ENCODE assay signal across 32 mouse cellular contexts in the genomic region with DNA sequence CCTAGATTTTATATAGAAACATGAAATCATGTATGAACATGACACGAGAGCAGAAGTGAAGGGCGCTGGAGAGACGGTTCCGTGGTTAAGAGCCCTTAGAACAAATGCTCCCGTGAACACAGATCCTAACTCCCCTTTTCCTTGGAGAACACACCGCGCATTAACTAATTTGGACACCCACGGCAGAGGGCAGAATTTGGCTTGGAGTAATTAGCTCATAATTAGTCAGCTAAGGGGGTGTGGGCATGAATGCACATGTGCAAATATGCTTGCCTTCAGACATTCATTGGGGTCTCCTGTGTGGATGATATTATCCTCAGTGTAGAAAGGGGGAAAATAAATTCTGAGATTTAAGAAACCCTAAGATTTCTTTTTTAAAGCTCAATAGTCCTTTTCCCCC. TPM values are rescaled to one million over a fixed set of nuclear protein-coding genes. Genes with fewer than 3 reads are reported as not detected.
DNase-seq lines count a peak whose midpoint lies in the region; ATAC-seq and TF ChIP-seq lines count a peak whose summit lies in the region.
"Had no signal": no experiment of that assay in that cellular context is flagged by ENCODE, and none has a peak within 500 bp of the region (broad histone marks: within the 10 kb centered on the region; RNA-seq: fewer than 3 reads in every experiment).

No protein-coding gene starts in this region.

- TF ChIP-seq POLR2A in brain, embryonic 14.5 days (IDR thresholded peaks at IDR 0.05; ENCODE audit: borderline replicate concordance, extremely low read depth, insufficient read depth, insufficient read length, poor library complexity, severe bottlenecking): no peak

- no peaks in the 10 kb centered on the region for H3K27me3 ChIP-seq in forebrain, embryonic 11.5 days (ENCODE audit: control insufficient read depth, insufficient read depth, low read length)
- no peaks in the 10 kb centered on the region for H3K27me3 ChIP-seq in forebrain, postnatal 0 days (ENCODE audit: insufficient read depth, low read length)
- no peaks in the 10 kb centered on the region for H3K27me3 ChIP-seq in midbrain, embryonic 12.5 days
- H3K27me3 ChIP-seq in midbrain, postnatal 0 days (ENCODE audit: insufficient read depth, low read length): no peaks in the 10 kb centered on the region
- H3K27me3 ChIP-seq: embryonic facial prominence, embryonic 13.5 days; heart, embryonic 12.5 days; heart, embryonic 15.5 days; hindbrain, embryonic 13.5 days; intestine, embryonic 15.5 days had no signal

- WGBS in forebrain, embryonic 11.5 days: 48% methylated on average over 8 of the region's 8 CpGs
- WGBS in forebrain, postnatal 0 days: 27% methylated on average over 8 of the region's 8 CpGs
- 67% methylated on average over 8 of the region's 8 CpGs for WGBS in midbrain, embryonic 12.5 days
- WGBS in midbrain, postnatal 0 days: 66% methylated on average over 8 of the region's 8 CpGs

- no peaks in the 10 kb centered on the region for H3K36me3 ChIP-seq in forebrain, embryonic 11.5 days (ENCODE audit: control insufficient read depth, insufficient read depth, low read length)
- H3K36me3 ChIP-seq in forebrain, postnatal 0 days (ENCODE audit: insufficient read depth): no peaks in the 10 kb centered on the region
- H3K36me3 ChIP-seq in midbrain, embryonic 12.5 days: no peaks in the 10 kb centered on the region
- no peaks in the 10 kb centered on the region for H3K36me3 ChIP-seq in midbrain, postnatal 0 days (ENCODE audit: insufficient read depth, low read length)
- H3K36me3 ChIP-seq: embryonic facial prominence, embryonic 10.5 days; embryonic facial prominence, embryonic 13.5 days; heart, embryonic 12.5 days; heart, embryonic 15.5 days; hindbrain, embryonic 10.5 days; hindbrain, embryonic 13.5 days; intestine, embryonic 15.5 days had no signal

- no peak overlapping the region for H3K4me3 ChIP-seq in forebrain, embryonic 11.5 days (ENCODE audit: low read depth, low read length)
- no peak overlapping the region for H3K4me3 ChIP-seq in forebrain, postnatal 0 days (ENCODE audit: low read depth, low read length)
- no peak overlapping the region for H3K4me3 ChIP-seq in midbrain, embryonic 12.5 days
- H3K4me3 ChIP-seq in midbrain, postnatal 0 days (ENCODE audit: low read depth, low read length): no peak overlapping the region
- H3K4me3 ChIP-seq: embryonic facial prominence, embryonic 10.5 days; embryonic facial prominence, embryonic 13.5 days; erythroblast, embryonic 14.5 days; heart, embryonic 12.5 days; heart, embryonic 15.5 days; hindbrain, embryonic 10.5 days; hindbrain, embryonic 13.5 days; intestine, embryonic 15.5 days had no signal

- no peaks in the 10 kb centered on the region for H3K9me3 ChIP-seq in forebrain, embryonic 11.5 days (ENCODE audit: control insufficient read depth, low read length)
- H3K9me3 ChIP-seq in forebrain, postnatal 0 days (ENCODE audit: low read length): no peaks in the 10 kb centered on the region
- 0 out of 2 replicates have a peak, but pooled peaks cover 3% of the 10 kb centered on the region for H3K9me3 ChIP-seq in midbrain, embryonic 12.5 days
- no peaks in the 10 kb centered on the region for H3K9me3 ChIP-seq in midbrain, postnatal 0 days (ENCODE audit: low read length)
- H3K9me3 ChIP-seq: embryonic facial prominence, embryonic 10.5 days; embryonic facial prominence, embryonic 13.5 days; heart, embryonic 12.5 days; heart, embryonic 15.5 days; hindbrain, embryonic 10.5 days; hindbrain, embryonic 13.5 days; intestine, embryonic 15.5 days had no signal

- peak; percentile 79 for ATAC-seq in forebrain, embryonic 11.5 days (replicated peaks; ENCODE audit: low FRiP score)
- ATAC-seq in forebrain, postnatal 0 days: no peak
- 0 out of 2 replicates have a peak, but pooled peaks have one; percentile 44 for ATAC-seq in midbrain, embryonic 12.5 days (ENCODE audit: low FRiP score, low read depth)
- no peak for ATAC-seq in midbrain, postnatal 0 days (ENCODE audit: low FRiP score)
- ATAC-seq: activated CD4-positive, CD25-positive, alpha-beta regulatory T cell, adult 4 months; hindbrain, embryonic 16.5 days; intestine, embryonic 15.5 days had no signal

- H3K4me1 ChIP-seq in forebrain, embryonic 11.5 days (replicated peaks; ENCODE audit: control insufficient read depth, insufficient read depth, low read length): peaks cover 2% of the 10 kb centered on the region; the same call in 1 of the 2 replicates
- H3K4me1 ChIP-seq in forebrain, postnatal 0 days (ENCODE audit: insufficient read depth): no peaks in the 10 kb centered on the region
- H3K4me1 ChIP-seq in midbrain, embryonic 12.5 days: peaks cover 14% of the 10 kb centered on the region
- H3K4me1 ChIP-seq in midbrain, postnatal 0 days (ENCODE audit: insufficient read depth, low read length): no peaks in the 10 kb centered on the region
- H3K4me1 ChIP-seq: embryonic facial prominence, embryonic 13.5 days; heart, embryonic 12.5 days; heart, embryonic 15.5 days; intestine, embryonic 15.5 days had no signal

- 0 out of 2 replicates have a peak overlapping the region, but pooled peaks have one; percentile 11 for H3K4me2 ChIP-seq in forebrain, embryonic 11.5 days (ENCODE audit: low read depth, low read length, severe bottlenecking)
- no peak overlapping the region for H3K4me2 ChIP-seq in forebrain, postnatal 0 days (ENCODE audit: low read depth)
- 0 out of 2 replicates have a peak overlapping the region, but pooled peaks have one; percentile 25 for H3K4me2 ChIP-seq in midbrain, embryonic 12.5 days (replicated peaks)
- no peak overlapping the region for H3K4me2 ChIP-seq in midbrain, postnatal 0 days (ENCODE audit: low read depth, low read length, poor library complexity, severe bottlenecking)
- H3K4me2 ChIP-seq: embryonic facial prominence, embryonic 13.5 days; heart, embryonic 12.5 days; heart, embryonic 15.5 days; hindbrain, embryonic 13.5 days; intestine, embryonic 15.5 days had no signal

- H3K27ac ChIP-seq in forebrain, embryonic 11.5 days (ENCODE audit: low read depth, low read length): 0 out of 2 replicates have a peak overlapping the region, but pooled peaks have one; percentile 25
- no peak overlapping the region for H3K27ac ChIP-seq in forebrain, postnatal 0 days (ENCODE audit: low read depth, low read length)
- H3K27ac ChIP-seq in midbrain, embryonic 12.5 days (replicated peaks): no peak overlapping the region
- H3K27ac ChIP-seq in midbrain, postnatal 0 days (ENCODE audit: low read depth, low read length): no peak overlapping the region
- H3K27ac ChIP-seq: embryonic facial prominence, embryonic 10.5 days; embryonic facial prominence, embryonic 13.5 days; heart, embryonic 15.5 days; hindbrain, embryonic 10.5 days; hindbrain, embryonic 13.5 days; intestine, embryonic 15.5 days had no signal

- peak; percentile 56 for DNase-seq in forebrain, embryonic 11.5 days (ENCODE audit: low spot score)
- no peak for DNase-seq in forebrain, postnatal 0 days
- DNase-seq in midbrain, postnatal 0 days (ENCODE audit: low spot score): no peak
- DNase-seq in brain, embryonic 14.5 days (ENCODE audit: low read depth): peak; percentile 59
- no peak for DNase-seq in adrenal gland, postnatal 14 days
- DNase-seq: adrenal gland, postnatal 10 days; cerebellum, adult 11-12 months; cerebellum, adult 8-10 months; cerebellum, postnatal 10 days; cerebellum, postnatal 36 days; gastrocnemius, postnatal 25 days; heart, adult 18-20 months; heart, postnatal 10 days; heart, postnatal 36 days; kidney, adult 11 months had no signal

- no peak overlapping the region for H3K9ac ChIP-seq in forebrain, embryonic 11.5 days (ENCODE audit: low read length)
- H3K9ac ChIP-seq in forebrain, postnatal 0 days: no peak overlapping the region
- H3K9ac ChIP-seq in midbrain, embryonic 12.5 days (replicated peaks): no peak overlapping the region
- no peak overlapping the region for H3K9ac ChIP-seq in midbrain, postnatal 0 days (replicated peaks; ENCODE audit: low read length, poor library complexity, severe bottlenecking)
- H3K9ac ChIP-seq: embryonic facial prominence, embryonic 13.5 days; heart, embryonic 12.5 days; heart, embryonic 15.5 days; hindbrain, embryonic 13.5 days; intestine, embryonic 15.5 days had no signal

- no peak for TF ChIP-seq CTCF in forebrain, postnatal 0 days (IDR thresholded peaks at IDR 0.05; ENCODE audit: low read depth)
- TF ChIP-seq CTCF in midbrain, postnatal 0 days (IDR thresholded peaks at IDR 0.05): no peak
- TF ChIP-seq CTCF in brain, embryonic 14.5 days (IDR thresholded peaks at IDR 0.05; ENCODE audit: borderline replicate concordance, extremely low read depth, insufficient read depth, insufficient read length): no peak

RNA-seq across cellular contexts. Expression of gene Foxb2, which starts 32.6 kb away (rescaled TPM):
- 0.84 and 0.95 TPM in 2 replicates for polyA plus RNA-seq in forebrain, embryonic 11.5 days (2014; fragmentation: Nextera tagmentation; extraction: Ambion mirVana)
- 0.62 and 1.4 TPM in 2 replicates for total RNA-seq in forebrain, postnatal 0 days (2014; rRNA removed)
- 0.30 TPM in 1 of 2 replicates, not detected in the other for polyA plus RNA-seq in forebrain, postnatal 0 days (2015; fragmentation: Nextera tagmentation; extraction: Ambion mirVana)
- 0.59 and 0.76 TPM in 2 replicates for polyA plus RNA-seq in midbrain, embryonic 12.5 days (2016; fragmentation: Nextera tagmentation; extraction: Ambion mirVana)
- total RNA-seq in midbrain, postnatal 0 days (2014; rRNA removed): 0.28 TPM in 1 of 2 replicates, not detected in the other
- polyA plus RNA-seq in midbrain, postnatal 0 days (2015; fragmentation: Nextera tagmentation; extraction: Ambion mirVana): 0.26 and 0.47 TPM in 2 replicates
- polyA plus RNA-seq in brain, embryonic 14.5 days (2012; rRNA removed): 0.54 and 2.1 TPM in 2 replicates
- total RNA-seq in adrenal gland, postnatal 14 days (2021): not detected in 2 replicates
- total RNA-seq: adrenal gland, postnatal 10 days; adrenal gland, postnatal 4 days; ES-E14; gastrocnemius, adult 8-10 months; gastrocnemius, postnatal 25 days; heart, adult 18-20 months; heart, postnatal 10 days; heart, postnatal 36 days had no signal
- polyA plus RNA-seq: activated CD4-positive, CD25-positive, alpha-beta regulatory T cell, adult 4 months; cortical plate, adult 2 months; embryonic facial prominence, embryonic 10.5 days; embryonic facial prominence, embryonic 13.5 days; erythroblast, embryonic 14.5 days; frontal cortex, adult 2 months; gonadal fat pad, adult 2 months; heart, embryonic 12.5 days; heart, embryonic 15.5 days; intestine, embryonic 15.5 days had no signal

Comparison
In these comparisons a context has a peak if more than half of its experiments do, and no peak if none do; other contexts are left out.
1. ATAC-seq: peak in forebrain, embryonic 11.5 days (single experiment) and midbrain, embryonic 12.5 days (single experiment); none in forebrain, postnatal 0 days (single experiment) and midbrain, postnatal 0 days (single experiment).
2. DNase-seq: peak in forebrain, embryonic 11.5 days (single experiment) and brain, embryonic 14.5 days (single experiment); none in forebrain, postnatal 0 days (single experiment), midbrain, postnatal 0 days (single experiment) and adrenal gland, postnatal 14 days (single experiment).
3. H3K4me2 ChIP-seq: peak in forebrain, embryonic 11.5 days (single experiment) and midbrain, embryonic 12.5 days (single experiment); none in forebrain, postnatal 0 days (single experiment) and midbrain, postnatal 0 days (single experiment).